Mouse (Mus musculus): Measurements from ENCODE around the gene St7.

GRCm38 (mm10) chr6:17917233-17917632, 224.5 kb downstream of the St7 start:
- TF ChIP-seq CTCF (conservative IDR thresholded peaks at IDR 0.05; ENCODE audit: low read length) (no peak), NANOG (IDR thresholded peaks at IDR 0.05; ENCODE audit: borderline replicate concordance, low read length) (no peak), POU5F1 (IDR thresholded peaks at IDR 0.05; ENCODE audit: borderline replicate concordance, low read length) (no peak)

Measured in E14TG2a.4 (cell line).